Mouse (Mus musculus) bone marrow, adult 2 months (tissue): Measurements from ENCODE around the gene Tsfm. TPM values are rescaled to one million over a fixed set of nuclear protein-coding genes. Genes with fewer than 3 reads are reported as not detected.

Experiments used
- H3K27ac ChIP-seq: fragments of 200-500 bp; 2 replicates; pipeline ENCODE4 v1.5.1; 2012; ENCODE audit warnings: low read depth, mild to moderate bottlenecking, control low read depth, inconsistent platforms, low read length; ENCODE audit not compliant: control insufficient read depth, poor library complexity, insufficient read depth
- H3K4me1 ChIP-seq: fragments of 200-500 bp; 2 replicates; pipeline ENCODE4 v1.6.1; 2011; ENCODE audit warnings: low read length; ENCODE audit not compliant: control insufficient read depth, insufficient read depth
- H3K4me3 ChIP-seq: fragments of 200-500 bp; replicated peaks from 2 replicates; pipeline ENCODE3; 2011; ENCODE audit warnings: mild to moderate bottlenecking, low read depth, low read length, control low read depth; ENCODE audit not compliant: control insufficient read depth
- CTCF ChIP-seq: fragments of 200-500 bp; IDR thresholded peaks from 2 replicates; pipeline ENCODE4 v1.5.1; 2011; ENCODE audit warnings: low read length, control low read depth; ENCODE audit not compliant: control insufficient read depth, insufficient read depth
- POLR2A ChIP-seq: fragments of 200-500 bp; IDR thresholded peaks from 2 replicates; pipeline ENCODE4 v1.6.1; 2011; ENCODE audit warnings: low read depth, mild to moderate bottlenecking, control low read depth, low read length, borderline replicate concordance; ENCODE audit not compliant: control insufficient read depth
- WGBS: fragments of 180-500 bp; shearing (Covaris S2); methylation state at CpG from one replicate; pipeline ENCODE4 v1.1.7; 2018; 5-methylcytosine and 5-hydroxymethylcytosine counted together
- polyA plus RNA-seq: library from polyadenylated mRNA; stranded (reverse); fragments of >200 nt; gene quantifications from 2 replicates; pipeline ENCODE4 v1.2.4, GENCODE M21; 2011; ENCODE audit warnings: low replicate concordance; ENCODE audit not compliant: missing spikeins, insufficient read depth, insufficient read length

Gene Tsfm
- polyA plus RNA-seq, 1 experiment = 23.6 TPM

- Histone ChIP-seq H3K27ac (no peak overlapping the region), H3K4me3 (no peak overlapping the region), H3K4me1 (peaks cover 7% of the 10 kb centered on the region)
- TF ChIP-seq POLR2A = no peak
- no peak for TF ChIP-seq CTCF
- WGBS = 40% methylated on average over 3 of the region's 3 CpGs
Measured at GRCm38 (mm10) chr10:126981746-126982145, 48.9 kb downstream of the Tsfm start.

GRCm38 (mm10) chr10:126980933-126981530, 49.6 kb downstream of the Tsfm start:
- no peak for TF ChIP-seq CTCF
- WGBS = 44% methylated on average over 11 of the region's 11 CpGs
- no peak overlapping the region for H3K4me3 ChIP-seq
- H3K27ac ChIP-seq = no peak overlapping the region
- peaks cover 5% of the 10 kb centered on the region for H3K4me1 ChIP-seq

GRCm38 (mm10) chr10:126980221-126980932, 50.3 kb downstream of the Tsfm start:
- no peak for TF ChIP-seq CTCF
- peak; percentile 15; the same call in 1 of the 2 replicates for TF ChIP-seq POLR2A
- Histone ChIP-seq H3K27ac (no peak overlapping the region), H3K4me3 (peak overlapping the region; percentile 75), H3K4me1 (peaks cover 5% of the 10 kb centered on the region)
- WGBS = 18% methylated on average over 16 of the region's 16 CpGs

GRCm38 (mm10) chr10:126979636-126980151, 50.9 kb downstream of the Tsfm start:
- peak overlapping the region; percentile 81; the same call in 1 of the 2 replicates for H3K27ac ChIP-seq
- H3K4me3 ChIP-seq = peak overlapping the region; percentile 75
- under 1% methylated on average over 57 of the region's 57 CpGs for WGBS
- no peak for TF ChIP-seq CTCF
- TF ChIP-seq POLR2A = no peak; the same call in 1 of the 2 replicates
- peaks cover 5% of the 10 kb centered on the region for H3K4me1 ChIP-seq

- WGBS = under 1% methylated on average over 57 of the region's 62 CpGs
- TF ChIP-seq CTCF (no peak), POLR2A (peak; percentile 20; the same call in 1 of the 2 replicates)
- Histone ChIP-seq H3K27ac (peak overlapping the region; percentile 81), H3K4me3 (peak overlapping the region; percentile 75), H3K4me1 (peaks cover 5% of the 10 kb centered on the region)
Measured at GRCm38 (mm10) chr10:126979121-126979635, 51.5 kb downstream of the Tsfm start.

- Histone ChIP-seq H3K4me1 (peaks cover 3% of the 10 kb centered on the region), H3K27ac (peak within 1 kb of the TSS; percentile 90), H3K4me3 (peak within 1 kb of the TSS; percentile 75)
- TF ChIP-seq CTCF (no peak), POLR2A (no peak)
- under 1% methylated on average over 56 of the region's 56 CpGs for WGBS
Measured at GRCm38 (mm10) chr10:126978277-126978994, 52.2 kb downstream of the Tsfm start, which contains the start of gene Ctdsp2. Gene Ctdsp2 (plus strand): TSS chr10:126978717.

- H3K4me1 ChIP-seq = peaks cover 3% of the 10 kb centered on the region
- no peak overlapping the region for H3K27ac ChIP-seq
- no peak for TF ChIP-seq CTCF
- no peak for TF ChIP-seq POLR2A
- no peak overlapping the region for H3K4me3 ChIP-seq
- WGBS = 88% methylated on average over 4 of the region's 4 CpGs
Measured at GRCm38 (mm10) chr10:126977076-126977475, 53.6 kb downstream of the Tsfm start.

GRCm38 (mm10) chr10:126975706-126976105, 54.9 kb downstream of the Tsfm start:
- WGBS = 86% methylated on average over 6 of the region's 6 CpGs
- TF ChIP-seq POLR2A (no peak), CTCF (no peak)
- H3K4me3 ChIP-seq = no peak overlapping the region
- peaks cover 3% of the 10 kb centered on the region; the same call in 1 of the 2 replicates for H3K4me1 ChIP-seq
- no peak overlapping the region for H3K27ac ChIP-seq
